Mouse (Mus musculus): ENCODE results near the gene Txnrd3. TPM values are rescaled to one million over a fixed set of nuclear protein-coding genes. Genes with fewer than 3 reads are reported as not detected.

Txnrd3 gene
- polyA plus RNA-seq, 1 experiment from 2014 or later, result 15.4 TPM

DNA sequence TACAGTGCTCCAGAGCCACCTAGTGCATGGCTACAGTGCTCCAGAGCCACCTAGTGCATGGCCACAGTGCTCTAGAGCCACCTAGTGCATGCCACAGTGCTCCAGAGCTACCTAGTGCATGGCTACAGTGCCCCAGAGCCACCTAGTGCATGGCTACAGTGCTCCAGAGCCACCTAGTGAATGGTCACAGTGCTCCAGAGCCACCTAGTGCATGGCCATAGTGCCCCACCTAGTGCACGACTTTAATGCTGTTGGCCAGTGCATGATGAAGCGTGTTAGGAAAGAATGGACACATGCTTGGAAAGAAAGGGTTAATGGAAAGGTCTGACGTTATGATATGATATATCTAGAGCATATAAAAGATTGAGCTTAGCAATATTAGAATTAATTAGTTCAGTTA, 14.6 kb downstream of the Txnrd3 start:
- 0 out of 2 replicates have a peak, but pooled peaks cover 5% of the 10 kb centered on the region for H3K36me3 ChIP-seq (ENCODE audit: control insufficient read depth, insufficient read depth, low read length)
- no peak for ATAC-seq (ENCODE audit: insufficient number of reproducible peaks, insufficient read depth, low FRiP score, low read depth)
- H3K4me2 ChIP-seq (ENCODE audit: low read length), result no peak overlapping the region
- WGBS, result 73% methylated on average over 3 of the region's 3 CpGs
- no peak overlapping the region for H3K9ac ChIP-seq (ENCODE audit: low read length)
- peaks cover 8 to 15% of the 10 kb centered on the region in 2 experiments for H3K4me1 ChIP-seq (ENCODE audit: control insufficient read depth in 2 of 2, insufficient read depth in 2 of 2, low read length in 2 of 2)
- no peak overlapping the region for H3K4me3 ChIP-seq (ENCODE audit: control insufficient read depth in 1 of 2, insufficient read depth in 1 of 2, low read depth in 1 of 2, low read length in 2 of 2)
- no peak overlapping the region for H3K27ac ChIP-seq (replicated peaks in 1 of 2; ENCODE audit: control insufficient read depth in 1 of 2, insufficient read depth in 1 of 2, low read depth in 2 of 2, low read length in 2 of 2)
- no peaks in the 10 kb centered on the region for H3K9me3 ChIP-seq (ENCODE audit: control insufficient read depth, low read length)
- no peaks in the 10 kb centered on the region for H3K27me3 ChIP-seq (ENCODE audit: control insufficient read depth, insufficient read depth, low read length)

DNA sequence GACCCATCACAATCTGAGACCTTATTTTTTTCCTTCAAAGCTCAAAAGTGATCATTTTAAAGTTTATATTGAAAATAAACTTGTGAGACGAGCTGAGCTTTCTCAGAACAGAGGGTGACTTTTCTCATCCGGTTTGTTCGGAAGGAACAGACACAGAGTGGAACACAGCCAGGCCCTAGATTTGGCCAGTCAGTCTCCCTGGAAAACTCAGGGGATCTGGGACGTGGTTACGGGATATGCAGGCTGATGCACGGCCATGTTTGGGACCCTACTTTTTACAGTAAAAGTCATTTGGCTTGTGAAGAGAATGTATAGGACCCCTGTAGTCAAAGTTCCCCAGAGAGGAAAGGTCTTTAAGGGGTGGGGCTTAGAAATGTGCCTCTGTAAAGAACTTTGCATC, 15.1 kb downstream of the Txnrd3 start:
- Histone ChIP-seq H3K9me3 (ENCODE audit: control insufficient read depth, low read length) (no peaks in the 10 kb centered on the region), H3K4me2 (ENCODE audit: low read length) (no peak overlapping the region), H3K9ac (ENCODE audit: low read length) (no peak overlapping the region), H3K4me3 (ENCODE audit: control insufficient read depth in 1 of 2, insufficient read depth in 1 of 2, low read depth in 1 of 2, low read length in 2 of 2) (no peak overlapping the region), H3K36me3 (ENCODE audit: control insufficient read depth, insufficient read depth, low read length) (peaks cover 9% of the 10 kb centered on the region; the same call in 1 of the 2 replicates), H3K27ac (replicated peaks in 1 of 2; ENCODE audit: control insufficient read depth in 1 of 2, insufficient read depth in 1 of 2, low read depth in 2 of 2, low read length in 2 of 2) (0 out of 4 replicates have a peak overlapping the region, but pooled peaks of 1 of the 2 experiments have one; percentile 79), H3K27me3 (ENCODE audit: control insufficient read depth, insufficient read depth, low read length) (no peaks in the 10 kb centered on the region), H3K4me1 (ENCODE audit: control insufficient read depth in 2 of 2, insufficient read depth in 2 of 2, low read length in 2 of 2) (peaks cover 8 to 15% of the 10 kb centered on the region in 2 experiments)
- WGBS, result 88% methylated on average over 6 of the region's 6 CpGs
- no peak for ATAC-seq (ENCODE audit: insufficient number of reproducible peaks, insufficient read depth, low FRiP score, low read depth)

DNA sequence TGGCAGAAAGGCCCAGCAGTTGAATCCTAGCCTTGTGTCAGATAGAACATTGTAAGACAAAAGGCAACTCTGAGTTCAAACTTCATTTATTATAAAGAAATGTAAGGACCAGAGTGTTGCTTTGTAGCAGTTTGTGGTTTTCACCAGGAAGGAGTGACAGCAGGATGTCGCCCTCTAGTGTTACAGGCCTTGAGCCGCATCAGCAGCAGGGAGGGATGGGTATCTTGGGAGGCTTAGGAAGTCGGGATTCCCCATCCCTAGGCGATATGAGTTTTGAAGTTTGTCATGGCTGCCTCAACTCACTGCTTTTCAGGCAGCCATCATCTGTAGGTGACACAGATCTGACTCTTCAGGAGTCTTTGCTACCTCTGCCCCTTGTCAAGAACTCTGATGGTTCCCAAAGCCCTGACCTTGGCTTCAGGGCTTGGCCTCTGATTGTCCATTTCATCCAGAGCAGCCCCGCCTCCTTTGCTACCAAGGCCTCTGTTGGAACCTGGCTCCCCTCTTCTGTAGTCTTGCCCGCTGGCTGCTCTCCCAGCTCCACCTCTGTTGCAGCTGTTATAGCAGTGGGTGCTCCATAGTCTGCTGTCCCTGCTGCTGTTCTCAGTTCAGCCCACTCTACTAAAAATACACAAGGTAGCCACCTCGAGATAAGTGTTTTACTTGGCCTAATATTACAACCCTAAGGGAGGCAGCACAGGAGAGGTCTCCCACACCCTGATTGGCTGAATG, 16.1 kb downstream of the Txnrd3 start:
- Histone ChIP-seq H3K4me3 (ENCODE audit: control insufficient read depth in 1 of 2, insufficient read depth in 1 of 2, low read depth in 1 of 2, low read length in 2 of 2) (no peak overlapping the region), H3K9me3 (ENCODE audit: control insufficient read depth, low read length) (no peaks in the 10 kb centered on the region), H3K4me2 (ENCODE audit: low read length) (peak overlapping the region; percentile 11; the same call in 1 of the 2 replicates), H3K9ac (ENCODE audit: low read length) (no peak overlapping the region), H3K27me3 (ENCODE audit: control insufficient read depth, insufficient read depth, low read length) (no peaks in the 10 kb centered on the region), H3K36me3 (ENCODE audit: control insufficient read depth, insufficient read depth, low read length) (peaks cover 12% of the 10 kb centered on the region; the same call in 1 of the 2 replicates), H3K4me1 (ENCODE audit: control insufficient read depth in 2 of 2, insufficient read depth in 2 of 2, low read length in 2 of 2) (peaks cover 11 to 17% of the 10 kb centered on the region in 2 experiments), H3K27ac (replicated peaks in 1 of 2; ENCODE audit: control insufficient read depth in 1 of 2, insufficient read depth in 1 of 2, low read depth in 2 of 2, low read length in 2 of 2) (peak overlapping the region; percentile 46 to 79)
- peak; percentile 71; the same call in 1 of the 2 replicates for ATAC-seq (ENCODE audit: insufficient number of reproducible peaks, insufficient read depth, low FRiP score, low read depth)
- 19% methylated on average over 7 of the region's 7 CpGs for WGBS

DNA sequence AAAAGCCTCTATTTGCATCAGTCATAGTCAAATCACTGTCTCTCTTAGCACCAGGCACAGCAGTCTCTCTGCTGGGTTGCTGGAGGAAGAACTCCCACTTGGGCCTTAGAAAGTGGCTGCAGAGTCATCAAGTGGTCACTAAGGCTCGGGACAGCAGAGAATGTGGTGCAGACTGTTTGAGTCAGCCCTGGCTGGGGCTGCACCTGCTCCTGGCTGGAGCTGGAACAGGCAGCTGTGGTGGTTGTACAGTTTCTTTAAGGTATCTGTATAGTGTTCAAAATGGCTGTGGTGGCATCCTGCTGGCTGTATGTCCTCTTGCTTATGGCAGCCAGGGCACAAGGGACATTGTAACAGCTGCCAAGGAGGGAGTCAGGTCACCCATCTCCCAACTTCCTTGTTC, 16.7 kb downstream of the Txnrd3 start:
- peaks cover 12% of the 10 kb centered on the region; the same call in 1 of the 2 replicates for H3K36me3 ChIP-seq (ENCODE audit: control insufficient read depth, insufficient read depth, low read length)
- H3K9me3 ChIP-seq (ENCODE audit: control insufficient read depth, low read length), result no peaks in the 10 kb centered on the region
- no peaks in the 10 kb centered on the region for H3K27me3 ChIP-seq (ENCODE audit: control insufficient read depth, insufficient read depth, low read length)
- peaks cover 13 to 19% of the 10 kb centered on the region in 2 experiments for H3K4me1 ChIP-seq (ENCODE audit: control insufficient read depth in 2 of 2, insufficient read depth in 2 of 2, low read length in 2 of 2)
- no peak for ATAC-seq (ENCODE audit: insufficient number of reproducible peaks, insufficient read depth, low FRiP score, low read depth)
- no peak overlapping the region for H3K4me2 ChIP-seq (ENCODE audit: low read length)
- peak overlapping the region; percentile 46 to 79 for H3K27ac ChIP-seq (replicated peaks in 1 of 2; ENCODE audit: control insufficient read depth in 1 of 2, insufficient read depth in 1 of 2, low read depth in 2 of 2, low read length in 2 of 2)
- no peak overlapping the region for H3K4me3 ChIP-seq (ENCODE audit: control insufficient read depth in 1 of 2, insufficient read depth in 1 of 2, low read depth in 1 of 2, low read length in 2 of 2)
- H3K9ac ChIP-seq (ENCODE audit: low read length), result no peak overlapping the region
- 35% methylated on average over 1 of the region's 1 CpGs for WGBS

DNA sequence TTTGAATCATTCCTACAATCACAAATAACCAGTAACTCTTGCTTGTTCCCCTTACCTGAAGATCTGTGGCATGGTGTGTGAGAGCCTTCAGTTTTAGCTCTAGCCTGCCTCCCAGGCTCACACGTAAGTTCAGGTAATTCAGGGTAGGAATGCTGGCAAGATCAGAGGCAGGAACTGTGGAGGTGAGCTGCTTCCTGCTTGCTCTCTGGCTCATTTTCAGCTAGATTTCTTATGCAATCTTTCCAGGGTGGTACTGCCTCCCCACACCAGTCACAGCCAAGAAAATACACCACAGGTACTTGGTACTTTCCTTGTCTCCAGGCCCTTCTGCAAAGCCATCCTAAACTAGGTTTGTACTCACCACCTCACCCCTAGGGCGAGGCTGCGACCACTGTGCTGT, 18.7 kb downstream of the Txnrd3 start:
- no peaks in the 10 kb centered on the region for H3K27me3 ChIP-seq (ENCODE audit: control insufficient read depth, insufficient read depth, low read length)
- no peak for ATAC-seq (ENCODE audit: insufficient number of reproducible peaks, insufficient read depth, low FRiP score, low read depth)

DNA sequence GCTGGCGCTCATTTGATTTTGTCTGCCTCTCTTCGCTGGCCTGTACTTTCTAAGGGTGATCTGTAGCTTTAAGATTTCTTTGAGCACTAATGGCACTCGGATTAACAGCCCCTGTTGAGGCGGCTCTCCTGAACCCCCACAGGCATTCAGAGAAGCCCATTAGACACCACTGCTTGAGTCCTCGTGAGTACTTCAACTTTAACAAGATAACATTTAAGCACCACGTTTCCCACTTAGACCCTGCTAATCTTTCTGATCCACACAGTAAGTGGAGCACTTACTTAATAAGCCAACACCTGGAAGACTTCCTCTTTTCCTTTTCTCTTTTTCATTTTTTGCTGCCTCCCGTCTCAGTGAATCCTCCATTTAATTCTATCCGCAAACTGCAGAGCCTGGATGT, 21.4 kb downstream of the Txnrd3 start:
- WGBS, result 36% methylated on average over 8 of the region's 8 CpGs

More for the DNA sequence above, 18.7 kb downstream of the Txnrd3 start:
- Histone ChIP-seq H3K9me3 (ENCODE audit: control insufficient read depth, low read length) (no peaks in the 10 kb centered on the region), H3K9ac (ENCODE audit: low read length) (no peak overlapping the region), H3K27ac (replicated peaks in 1 of 2; ENCODE audit: control insufficient read depth in 1 of 2, insufficient read depth in 1 of 2, low read depth in 2 of 2, low read length in 2 of 2) (no peak overlapping the region), H3K4me3 (ENCODE audit: control insufficient read depth in 1 of 2, insufficient read depth in 1 of 2, low read depth in 1 of 2, low read length in 2 of 2) (no peak overlapping the region), H3K4me1 (ENCODE audit: control insufficient read depth in 2 of 2, insufficient read depth in 2 of 2, low read length in 2 of 2) (peaks cover 15 to 25% of the 10 kb centered on the region in 2 experiments), H3K36me3 (ENCODE audit: control insufficient read depth, insufficient read depth, low read length) (peaks cover 12% of the 10 kb centered on the region; the same call in 1 of the 2 replicates), H3K4me2 (ENCODE audit: low read length) (no peak overlapping the region)
- WGBS, result 82% methylated on average over 3 of the region's 3 CpGs

DNA sequence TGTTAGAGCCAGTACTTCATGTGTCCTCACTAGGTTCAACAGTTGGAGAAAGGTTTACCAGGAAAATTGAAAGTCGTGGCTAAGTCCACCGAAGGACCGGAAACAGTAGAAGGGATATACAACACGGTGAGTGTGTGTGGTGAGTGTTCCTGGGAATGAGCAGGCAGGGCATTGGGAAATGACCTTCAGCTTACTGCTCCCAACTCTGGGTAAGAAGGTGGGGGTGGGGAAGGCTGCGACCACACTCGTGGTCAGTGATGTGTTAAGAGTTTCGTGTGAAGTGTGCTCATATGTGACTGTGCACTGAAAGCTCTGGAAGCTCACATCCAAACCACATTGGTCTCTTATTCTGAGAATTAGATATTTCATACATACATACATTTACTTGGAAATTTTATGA, 21.9 kb downstream of the Txnrd3 start:
- Histone ChIP-seq H3K36me3 (ENCODE audit: control insufficient read depth, insufficient read depth, low read length) (peaks cover 16% of the 10 kb centered on the region; the same call in 1 of the 2 replicates), H3K4me2 (ENCODE audit: low read length) (no peak overlapping the region), H3K4me3 (ENCODE audit: control insufficient read depth in 1 of 2, insufficient read depth in 1 of 2, low read depth in 1 of 2, low read length in 2 of 2) (no peak overlapping the region), H3K9ac (ENCODE audit: low read length) (no peak overlapping the region), H3K27me3 (ENCODE audit: control insufficient read depth, insufficient read depth, low read length) (no peaks in the 10 kb centered on the region), H3K27ac (replicated peaks in 1 of 2; ENCODE audit: control insufficient read depth in 1 of 2, insufficient read depth in 1 of 2, low read depth in 2 of 2, low read length in 2 of 2) (no peak overlapping the region), H3K4me1 (ENCODE audit: control insufficient read depth in 2 of 2, insufficient read depth in 2 of 2, low read length in 2 of 2) (peaks cover 7 to 10% of the 10 kb centered on the region in 2 experiments; a peak in 3 of 4 replicates), H3K9me3 (ENCODE audit: control insufficient read depth, low read length) (no peaks in the 10 kb centered on the region)
- no peak for ATAC-seq (ENCODE audit: insufficient number of reproducible peaks, insufficient read depth, low FRiP score, low read depth)
- WGBS, result 68% methylated on average over 7 of the region's 7 CpGs

More for the DNA sequence above, 21.4 kb downstream of the Txnrd3 start:
- ATAC-seq (ENCODE audit: insufficient number of reproducible peaks, insufficient read depth, low FRiP score, low read depth), result no peak
- Histone ChIP-seq H3K9ac (ENCODE audit: low read length) (no peak overlapping the region), H3K27ac (replicated peaks in 1 of 2; ENCODE audit: control insufficient read depth in 1 of 2, insufficient read depth in 1 of 2, low read depth in 2 of 2, low read length in 2 of 2) (no peak overlapping the region), H3K4me3 (ENCODE audit: control insufficient read depth in 1 of 2, insufficient read depth in 1 of 2, low read depth in 1 of 2, low read length in 2 of 2) (no peak overlapping the region), H3K36me3 (ENCODE audit: control insufficient read depth, insufficient read depth, low read length) (peaks cover 16% of the 10 kb centered on the region; the same call in 1 of the 2 replicates), H3K27me3 (ENCODE audit: control insufficient read depth, insufficient read depth, low read length) (no peaks in the 10 kb centered on the region), H3K9me3 (ENCODE audit: control insufficient read depth, low read length) (no peaks in the 10 kb centered on the region), H3K4me1 (ENCODE audit: control insufficient read depth in 2 of 2, insufficient read depth in 2 of 2, low read length in 2 of 2) (peaks cover 12 to 15% of the 10 kb centered on the region in 2 experiments; a peak in 3 of 4 replicates), H3K4me2 (ENCODE audit: low read length) (no peak overlapping the region)

All from heart, embryonic 14.5 days (tissue).